Mouse (Mus musculus): ENCODE measurements around the gene Calb2.

The Calb2 gene

DNA sequence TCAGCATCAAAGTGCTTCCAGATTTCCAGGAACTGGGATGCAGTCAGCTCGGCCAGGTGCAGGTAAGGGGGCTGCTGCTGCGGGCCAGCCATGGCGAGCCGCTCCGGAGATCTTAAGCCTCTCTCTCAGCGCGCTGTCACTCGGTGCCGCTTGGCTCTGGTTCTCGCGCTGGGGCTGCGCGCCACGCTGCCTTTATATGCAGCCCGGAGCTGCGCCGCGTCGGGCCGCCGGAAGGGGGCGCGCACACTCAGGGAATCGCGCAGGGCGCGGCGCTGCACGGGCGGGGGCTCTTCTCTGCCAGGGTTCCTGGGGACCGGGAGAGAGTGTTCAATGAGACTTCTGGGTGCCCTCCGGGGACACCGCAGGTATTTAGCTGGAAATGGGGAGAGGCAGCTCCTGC is at the start of gene Calb2:
Gene Calb2, minus strand, starts transcription at position 165 of the 400 bp plus-strand sequence.
- peak in 1 of 2 experiments; percentile 48 for DNase-seq (ENCODE audit: low spot score in 2 of 2)

DNA sequence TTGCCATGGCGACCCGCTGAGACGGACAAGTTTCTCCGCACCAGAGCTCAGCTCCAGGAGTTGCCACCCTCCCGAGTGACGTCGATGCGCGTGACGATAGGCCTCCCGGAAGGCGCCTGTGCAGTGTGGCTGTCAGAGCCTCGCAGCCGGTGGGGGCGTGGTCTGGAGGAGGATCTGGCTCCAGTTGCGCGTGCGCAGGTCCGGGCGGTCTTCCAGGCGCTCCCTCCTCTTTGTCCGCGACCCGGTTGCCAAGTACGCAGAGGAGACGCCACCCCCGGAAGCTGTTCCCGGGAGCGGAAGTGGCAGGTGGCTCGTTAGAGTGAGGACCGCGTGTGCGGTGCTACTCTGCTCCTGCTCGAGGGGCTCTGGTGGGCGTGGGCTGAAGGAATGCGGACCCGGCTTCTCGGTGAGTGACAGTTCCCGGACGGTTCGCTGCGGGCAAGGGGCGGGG is 49.7 kb upstream of the Calb2 start:
- peak; percentile 84 to 97 for DNase-seq (ENCODE audit: low spot score in 2 of 2)

DNA sequence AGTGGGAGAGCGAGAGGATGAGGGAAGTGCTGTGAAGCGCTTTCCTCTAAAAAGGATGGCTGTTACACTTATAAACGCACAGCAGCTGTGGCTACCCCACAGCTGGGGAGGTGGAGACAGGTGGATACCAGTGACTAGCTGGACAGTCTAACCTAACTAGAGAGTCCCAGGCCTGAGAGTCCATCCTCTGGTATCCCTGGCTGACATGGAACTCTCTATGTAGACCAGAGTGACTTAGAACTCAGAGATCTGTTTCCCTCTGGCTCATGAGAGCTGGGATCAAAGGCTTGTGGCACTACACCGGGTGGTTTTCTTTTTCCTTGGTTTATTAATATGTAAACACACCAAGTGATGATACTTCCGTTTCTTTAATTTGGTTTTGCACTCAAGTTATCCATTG is 49.2 kb upstream of the Calb2 start:
- DNase-seq (ENCODE audit: low spot score in 2 of 2): no peak

DNA sequence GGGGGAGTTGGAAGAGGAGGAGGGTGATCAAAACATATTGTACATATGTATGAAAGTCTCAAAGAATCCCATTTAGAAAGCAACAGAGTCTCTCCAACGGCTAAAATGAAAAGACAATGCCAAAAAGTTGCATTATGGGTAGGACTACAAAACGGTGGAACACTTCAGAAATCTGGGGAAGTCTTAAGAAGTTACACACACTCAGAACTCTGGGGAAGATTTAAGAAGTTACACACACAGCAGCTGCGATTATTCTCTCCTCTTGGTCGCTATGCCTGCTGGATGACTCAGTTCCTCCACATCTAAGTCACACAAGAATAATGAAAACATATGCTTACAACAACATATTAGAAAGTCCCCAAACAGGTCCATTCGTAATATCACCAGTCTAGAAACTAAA is 48.2 kb upstream of the Calb2 start:
- DNase-seq (ENCODE audit: low spot score in 2 of 2): no peak

DNA sequence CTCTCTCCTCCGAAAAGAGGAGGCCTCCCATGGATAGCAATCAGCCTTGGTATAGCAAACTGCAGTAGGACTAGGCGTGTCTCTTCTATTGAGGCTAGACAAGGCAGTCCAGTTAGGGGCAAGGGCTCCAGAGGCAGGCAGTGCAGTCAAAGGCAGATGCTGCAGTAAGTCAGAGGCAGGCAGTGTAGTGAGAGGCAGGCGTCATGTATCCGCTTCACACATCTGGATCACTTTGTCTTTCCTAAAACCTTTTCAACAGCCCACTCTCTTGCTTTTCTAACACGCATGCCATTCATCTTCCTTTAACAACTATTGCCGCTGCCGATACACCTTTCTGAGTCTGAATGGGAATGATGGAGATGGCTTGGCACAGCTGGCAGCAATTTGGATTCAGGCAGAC is 47.4 kb upstream of the Calb2 start, which contains the start of gene Cmtr2:
Gene Cmtr2, plus strand, starts transcription at position 301 of the 400 bp plus-strand sequence.
- no peak for DNase-seq (ENCODE audit: low spot score in 2 of 2)

DNA sequence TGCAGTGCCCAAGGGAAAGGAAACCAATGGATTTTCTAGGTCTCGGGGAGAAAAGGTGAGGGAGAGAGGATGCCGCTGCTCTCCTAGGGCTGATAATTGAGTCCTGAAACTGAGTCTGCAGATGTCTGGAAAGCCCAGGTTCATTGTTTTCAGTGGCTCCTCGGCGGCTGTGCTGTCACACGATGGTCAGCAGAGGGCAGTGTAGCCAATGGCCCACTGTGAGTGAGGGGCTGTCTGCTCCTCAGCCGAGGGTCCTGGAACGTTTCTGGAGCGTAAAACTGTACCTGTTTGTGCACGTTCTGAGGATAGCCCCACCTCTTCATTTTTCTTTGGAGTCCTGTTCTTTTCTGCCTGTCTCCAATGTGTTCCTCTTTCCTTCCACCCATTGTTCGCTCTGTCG is 33.8 kb upstream of the Calb2 start:
- DNase-seq (ENCODE audit: low spot score in 2 of 2): no peak

DNA sequence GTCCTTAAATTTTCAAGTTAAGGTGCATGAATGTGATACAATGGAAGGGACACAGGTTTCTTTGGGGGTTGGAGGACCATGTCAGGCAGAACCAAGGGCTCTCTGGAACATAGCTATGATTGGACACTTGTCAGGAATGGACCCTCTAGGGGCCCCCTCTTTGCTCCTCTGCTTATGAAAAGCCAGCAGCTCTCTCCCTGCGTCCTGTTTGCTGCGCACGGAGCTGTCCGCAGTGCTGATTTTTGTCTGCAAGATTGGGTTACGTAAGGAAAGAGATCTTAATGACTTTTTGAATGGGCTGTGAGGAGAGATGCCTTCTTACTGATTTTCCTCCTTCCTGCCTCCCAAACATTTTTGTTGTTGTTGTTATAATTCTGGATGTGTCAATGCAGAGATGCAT is 28.7 kb upstream of the Calb2 start:
- peak in 1 of 2 experiments; percentile 46 for DNase-seq (ENCODE audit: low spot score in 2 of 2)

DNA sequence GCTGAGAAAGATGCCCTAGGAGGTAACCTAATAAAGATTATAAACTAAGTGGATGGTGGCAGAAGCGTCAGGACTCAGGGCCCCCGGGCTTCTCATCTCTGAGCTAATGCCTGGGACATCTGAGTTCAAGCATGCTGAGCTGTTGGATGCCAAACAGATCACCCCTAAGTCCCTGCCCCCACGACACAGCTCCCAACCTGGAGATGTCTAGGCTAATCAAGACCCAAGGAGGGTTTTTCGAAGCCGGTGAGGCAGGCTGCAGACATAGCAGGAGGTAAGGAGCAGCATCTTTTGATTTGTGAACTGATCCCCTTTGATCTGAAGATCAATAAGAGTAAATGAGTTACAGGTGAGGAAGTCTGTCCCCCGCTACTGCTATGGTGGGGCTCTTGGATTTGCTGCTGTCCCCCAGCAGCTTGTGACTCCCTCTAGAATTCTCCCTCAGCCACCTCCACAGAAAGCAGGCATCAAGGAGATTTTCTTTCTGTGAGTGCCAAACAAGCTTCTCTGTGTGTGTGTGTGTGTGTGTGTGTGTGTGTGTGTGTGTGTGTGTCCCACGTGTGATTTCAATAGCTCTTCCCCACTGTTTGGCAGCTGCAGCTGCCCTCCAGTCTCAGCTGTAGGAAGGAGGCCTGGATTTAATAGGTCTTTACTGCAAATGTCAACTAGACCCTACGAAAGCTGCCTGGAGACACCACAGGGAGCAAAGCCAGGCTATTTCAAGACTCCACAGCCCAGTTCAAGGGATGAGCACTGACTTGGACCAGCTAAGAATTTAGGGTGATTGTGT is 21.1 kb upstream of the Calb2 start:
- DNase-seq (ENCODE audit: low spot score in 2 of 2): no peak

DNA sequence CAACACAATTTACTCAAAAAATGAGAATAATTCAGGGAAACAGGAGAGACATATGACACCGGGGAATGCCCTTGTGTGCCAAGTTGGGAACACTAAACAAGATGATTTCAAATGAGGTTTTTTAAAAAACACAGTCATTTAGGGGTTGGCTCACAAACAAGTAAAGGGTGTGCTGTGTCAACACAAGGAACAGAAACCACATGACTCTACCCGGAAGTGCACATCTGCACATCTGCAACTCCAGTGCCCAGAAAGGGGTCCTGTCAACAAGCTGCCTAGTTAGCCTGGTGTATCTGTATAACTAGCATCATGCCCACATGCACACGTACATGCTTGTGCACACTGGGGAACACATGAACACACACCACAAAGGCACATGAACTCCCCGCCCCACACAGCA is 17.5 kb upstream of the Calb2 start:
- no peak for DNase-seq (ENCODE audit: low spot score in 2 of 2)

DNA sequence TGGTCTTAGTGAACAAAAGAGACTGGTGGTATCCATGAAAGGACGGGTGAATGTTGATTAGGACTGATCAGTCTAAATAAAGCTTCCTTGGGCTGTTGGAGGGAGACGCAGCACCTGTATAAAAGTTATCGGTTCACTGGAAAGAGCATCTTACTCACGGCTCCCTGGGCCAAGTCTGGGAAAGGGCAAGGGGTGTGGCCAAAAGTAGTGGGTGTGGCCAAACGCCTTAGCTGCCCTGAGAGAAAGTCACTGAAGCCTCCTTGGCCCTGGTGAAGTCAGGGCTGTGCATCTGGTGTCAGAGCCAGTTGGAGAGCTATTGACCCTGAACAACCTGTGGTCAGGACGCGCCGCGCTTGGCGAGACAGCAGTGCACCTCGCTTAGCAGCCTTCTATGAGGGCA is 15.7 kb upstream of the Calb2 start:
- DNase-seq (ENCODE audit: low spot score in 2 of 2): no peak

DNA sequence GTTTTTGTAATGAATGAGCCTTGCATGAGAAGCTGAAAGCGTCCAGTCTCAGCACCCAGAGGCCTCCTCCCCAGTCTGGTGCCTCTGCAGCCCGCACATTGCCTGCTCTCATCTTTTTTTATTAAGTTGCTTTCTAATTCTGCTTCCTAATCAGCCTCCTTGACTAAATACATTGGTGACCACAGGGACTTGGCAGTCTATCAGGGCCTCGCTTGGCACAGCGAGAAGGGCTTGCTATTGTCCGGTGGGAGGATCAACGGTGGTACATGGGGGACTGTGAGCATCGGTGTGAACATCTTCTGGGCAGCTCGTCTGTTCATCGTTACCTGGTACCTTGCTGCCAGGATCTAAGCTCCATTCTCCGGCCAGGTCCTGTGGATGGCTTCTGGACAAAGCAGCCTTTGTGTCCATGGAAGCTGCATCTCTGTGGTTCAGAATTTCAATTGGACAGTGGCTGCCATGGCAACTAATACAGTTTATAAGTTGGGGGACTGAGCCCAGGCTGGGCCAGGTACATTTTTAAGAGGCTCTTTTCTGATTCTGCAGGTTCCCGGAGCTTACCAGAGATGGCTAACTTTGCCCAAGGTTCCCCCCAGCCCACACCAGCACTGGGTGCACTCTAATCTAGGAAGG is 14.8 kb upstream of the Calb2 start:
- DNase-seq (ENCODE audit: low spot score in 2 of 2): no peak

DNA sequence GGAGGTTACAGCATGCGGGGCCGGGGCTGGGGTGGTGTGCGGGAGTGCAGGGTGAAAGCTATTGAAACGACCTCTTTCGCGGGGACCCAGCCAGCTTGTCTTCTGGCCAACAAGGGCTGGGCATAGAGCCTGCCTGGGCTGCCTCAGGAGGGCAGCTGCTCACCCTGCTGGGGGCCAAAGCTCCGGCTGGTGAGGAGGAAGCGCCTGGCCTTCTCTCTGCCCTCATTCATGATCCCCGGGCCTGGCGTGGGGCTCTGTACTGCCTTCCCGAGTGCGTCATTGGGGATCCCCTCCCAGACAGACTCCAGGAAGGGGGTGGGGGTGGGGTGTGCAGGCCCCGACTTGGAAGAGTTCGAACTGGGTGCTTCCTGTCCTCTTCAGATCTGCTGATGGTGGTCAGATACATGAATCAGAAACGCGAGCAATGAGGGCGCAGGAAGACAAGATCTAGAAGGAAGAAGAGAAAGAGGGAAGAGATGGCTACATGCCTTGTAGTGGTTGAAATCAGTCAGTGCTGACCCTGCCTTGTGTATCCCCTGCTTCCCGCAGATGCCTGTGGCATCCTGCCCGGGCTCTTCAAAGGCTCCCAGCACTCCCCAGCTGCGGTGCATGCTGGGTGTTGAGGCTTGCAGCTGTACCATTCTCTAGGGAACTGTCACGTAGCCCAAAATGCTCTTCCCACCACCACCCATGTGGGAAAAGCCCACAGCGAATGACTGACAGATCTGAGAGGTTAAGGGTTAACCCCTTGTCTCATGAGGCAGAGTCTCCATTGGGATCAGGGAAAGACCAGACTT is 9.5 kb upstream of the Calb2 start:
- no peak for DNase-seq (ENCODE audit: low spot score in 2 of 2)

DNA sequence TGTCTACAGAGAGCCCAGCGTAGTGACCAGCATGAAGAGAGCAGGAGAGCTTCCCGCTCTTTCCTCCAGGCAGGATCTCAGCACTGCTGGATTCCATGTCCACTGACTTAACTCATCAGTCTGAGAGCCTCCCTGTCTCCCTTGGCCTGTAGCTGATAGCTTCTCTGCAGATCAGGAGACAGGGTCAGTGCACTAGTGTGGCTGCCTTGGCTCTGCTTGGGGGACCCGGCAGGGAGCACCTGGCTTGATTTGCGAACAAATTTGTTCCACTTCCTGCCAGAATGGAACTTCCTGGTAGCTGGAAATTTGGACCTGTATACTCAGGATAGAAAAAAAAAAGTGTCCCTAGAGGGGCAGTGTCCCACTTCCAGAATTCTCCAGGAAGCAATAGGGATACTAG is 6.8 kb upstream of the Calb2 start:
- DNase-seq (ENCODE audit: low spot score in 2 of 2): no peak

DNA sequence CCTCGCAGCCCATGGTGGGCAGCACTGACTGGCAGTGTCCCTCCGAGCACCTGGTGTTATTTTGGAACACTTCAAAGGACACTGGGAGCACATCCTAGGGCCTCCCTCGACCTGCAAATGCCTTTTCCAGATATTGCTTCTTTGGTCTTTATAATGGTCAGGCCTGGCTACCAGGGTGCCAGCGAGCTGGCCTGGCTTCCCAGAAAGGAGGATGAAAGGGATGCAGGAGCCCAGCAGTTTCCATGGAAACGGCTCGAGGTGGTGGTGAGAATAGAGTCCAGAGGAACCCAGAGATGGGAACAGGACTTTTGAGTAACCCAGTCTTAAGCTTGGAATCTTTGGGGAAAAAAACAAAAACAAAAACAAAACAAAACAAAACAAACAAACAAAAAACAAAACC is 4.2 kb upstream of the Calb2 start:
- DNase-seq (ENCODE audit: low spot score in 2 of 2): no peak

DNA sequence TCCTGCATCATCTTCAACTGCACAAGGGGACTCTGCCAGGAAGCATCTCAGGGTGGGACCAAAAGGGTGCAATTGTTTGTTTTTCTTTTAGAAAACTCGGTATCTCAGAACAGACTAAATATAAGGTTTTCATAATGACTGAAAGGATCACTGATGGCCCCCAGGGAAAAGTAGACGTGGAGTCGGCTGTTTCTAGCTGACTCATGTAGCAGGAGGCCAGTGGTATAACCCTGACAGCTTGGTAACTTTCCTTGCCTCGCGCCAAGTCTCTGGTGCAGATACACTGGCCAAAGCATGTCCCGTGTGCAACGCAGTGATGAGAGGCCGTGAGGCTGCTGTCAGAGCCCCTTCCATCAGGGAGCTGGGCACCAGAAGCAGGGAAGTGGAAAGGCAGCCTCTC is 1.7 kb downstream of the Calb2 start:
- no peak for DNase-seq (ENCODE audit: low spot score in 2 of 2)

DNA sequence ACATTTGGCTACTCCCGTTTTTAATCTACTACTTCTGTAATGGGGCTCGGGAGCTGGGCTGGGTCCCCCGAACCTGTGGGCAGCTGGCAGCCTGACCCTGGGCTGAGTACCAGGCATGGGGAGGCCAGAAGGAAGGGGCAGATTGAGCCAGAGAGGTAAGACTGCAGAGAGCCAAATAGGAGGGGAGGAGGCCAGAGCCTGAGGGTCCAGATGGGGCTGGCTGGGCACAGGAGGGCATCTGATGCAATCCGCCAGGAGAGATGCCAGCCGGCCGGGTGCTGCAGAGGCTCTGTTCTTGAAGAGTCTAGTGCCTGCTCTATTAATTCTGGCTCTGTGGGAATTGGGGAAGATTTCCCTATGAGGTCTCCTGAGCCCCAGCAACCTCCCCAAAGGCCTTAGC is 6.0 kb downstream of the Calb2 start:
- no peak for DNase-seq (ENCODE audit: low spot score in 2 of 2)

DNA sequence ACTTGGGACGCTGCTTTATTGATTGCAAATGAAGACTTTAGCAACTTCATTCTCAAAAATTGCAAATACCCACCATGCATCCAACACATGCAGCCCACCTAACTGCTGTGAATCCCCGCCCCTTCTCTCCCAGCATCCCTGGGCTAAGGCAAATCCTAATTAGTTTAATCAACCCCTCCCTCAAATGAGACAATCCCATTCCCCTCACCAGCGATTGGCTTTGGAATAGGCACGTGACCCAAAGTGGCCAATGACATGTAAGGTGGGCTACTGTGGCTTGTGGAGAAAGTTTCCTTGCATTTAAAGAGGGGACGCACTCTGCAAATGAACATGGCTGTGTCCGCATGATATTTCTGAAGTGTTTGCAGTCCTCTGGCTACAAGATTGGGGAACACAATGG is 15.1 kb downstream of the Calb2 start:
- DNase-seq (ENCODE audit: low spot score in 2 of 2): no peak

DNA sequence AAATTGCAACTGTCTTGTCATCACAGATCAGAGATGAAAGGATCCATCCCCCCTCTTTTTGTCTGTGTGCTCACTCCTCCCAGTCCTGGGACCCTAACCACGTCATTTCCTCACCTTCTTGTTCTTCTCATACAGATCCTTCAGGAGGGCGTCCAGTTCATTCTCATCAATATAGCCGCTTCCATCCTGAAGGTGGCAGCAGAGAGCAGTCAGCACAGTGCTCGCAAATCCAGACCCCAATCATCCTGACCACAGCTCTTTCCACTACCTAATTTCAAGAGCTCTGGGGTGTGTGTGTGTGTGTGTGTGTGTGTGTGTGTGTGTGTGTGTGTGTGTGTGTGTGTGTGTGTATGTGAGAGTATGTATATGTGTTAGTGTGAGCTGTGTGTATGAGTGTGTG is 22.5 kb downstream of the Calb2 start:
- peak; percentile 16 to 51 for DNase-seq (ENCODE audit: low spot score in 2 of 2)

DNA sequence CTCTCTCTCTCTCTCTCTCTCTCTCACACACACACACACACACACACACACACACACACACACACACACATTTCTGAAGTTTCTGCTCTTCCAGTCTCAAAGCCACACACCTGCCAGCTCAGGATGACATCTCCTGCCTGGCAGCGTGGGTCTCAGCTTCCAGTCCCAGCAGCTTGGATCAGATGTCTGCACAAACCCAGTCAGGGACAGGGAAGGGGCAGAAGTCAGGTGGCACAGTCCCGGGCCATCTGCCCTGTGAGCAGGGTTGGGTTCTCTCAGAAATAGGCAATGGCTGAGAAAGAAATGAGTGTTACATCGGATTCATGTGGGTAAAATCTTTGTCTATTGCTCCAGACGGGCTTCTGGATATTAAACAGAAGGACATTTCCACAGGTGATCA is 27.2 kb downstream of the Calb2 start:
- no peak for DNase-seq (ENCODE audit: low spot score in 2 of 2)

DNA sequence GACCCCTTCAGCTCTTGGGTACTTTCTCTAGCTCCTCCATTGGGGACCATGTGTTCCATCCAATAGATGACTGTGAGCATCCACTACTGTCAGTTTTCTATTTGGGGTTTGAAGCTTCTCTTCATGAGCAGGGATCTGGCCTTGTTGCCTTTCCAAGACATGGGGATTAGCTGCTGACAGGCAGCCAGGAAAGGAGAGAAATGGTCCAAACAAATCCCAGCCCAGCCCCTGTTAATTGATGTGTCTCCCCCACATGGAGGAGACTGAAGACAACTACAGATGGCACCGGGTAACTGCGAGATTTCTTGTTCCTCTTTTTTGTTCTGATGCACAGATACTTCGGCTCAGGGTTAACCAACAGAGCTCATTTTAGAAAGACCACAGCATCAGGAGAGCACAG is 27.9 kb downstream of the Calb2 start:
- DNase-seq (ENCODE audit: low spot score in 2 of 2): no peak

DNA sequence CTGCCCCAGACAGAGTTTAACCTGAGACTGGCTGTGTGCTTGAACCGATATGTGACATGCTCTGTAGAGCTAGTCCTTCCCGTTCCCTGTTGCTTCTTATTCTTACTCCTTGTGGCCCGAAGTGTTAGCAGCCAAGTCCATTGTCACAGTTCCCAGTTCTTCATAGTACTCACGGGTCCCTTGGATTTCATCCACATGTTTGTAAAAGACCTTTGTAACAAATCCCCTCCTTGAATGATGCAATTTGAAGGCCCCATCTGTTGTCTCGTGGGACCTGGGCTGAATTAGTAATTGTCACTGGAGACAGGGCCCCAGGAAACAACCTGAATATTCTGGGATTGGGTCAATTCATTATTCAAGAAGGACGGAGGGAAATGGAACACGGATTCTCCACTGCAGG is 32.5 kb downstream of the Calb2 start:
- no peak for DNase-seq (ENCODE audit: low spot score in 2 of 2)

DNA sequence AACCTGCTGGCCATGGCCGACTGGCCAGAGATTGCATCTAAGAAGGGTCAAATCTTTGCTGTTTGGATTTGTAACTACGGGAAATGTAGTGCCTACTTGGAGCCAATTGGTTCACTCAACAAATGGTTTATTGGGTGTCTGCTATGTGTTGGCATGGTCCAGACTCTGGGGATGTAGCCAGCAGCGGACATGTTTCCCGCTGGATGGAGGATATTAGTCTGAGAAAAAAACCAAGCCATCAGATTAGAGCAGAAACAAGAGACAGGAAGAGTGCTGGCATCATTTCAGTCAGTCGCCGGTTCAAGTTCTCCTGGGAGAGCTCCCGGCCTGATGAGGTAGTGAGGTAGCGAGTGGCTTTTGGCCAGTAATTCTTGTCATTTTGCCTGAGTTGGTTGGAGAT is 33.8 kb downstream of the Calb2 start:
- no peak for DNase-seq (ENCODE audit: low spot score in 2 of 2)

DNA sequence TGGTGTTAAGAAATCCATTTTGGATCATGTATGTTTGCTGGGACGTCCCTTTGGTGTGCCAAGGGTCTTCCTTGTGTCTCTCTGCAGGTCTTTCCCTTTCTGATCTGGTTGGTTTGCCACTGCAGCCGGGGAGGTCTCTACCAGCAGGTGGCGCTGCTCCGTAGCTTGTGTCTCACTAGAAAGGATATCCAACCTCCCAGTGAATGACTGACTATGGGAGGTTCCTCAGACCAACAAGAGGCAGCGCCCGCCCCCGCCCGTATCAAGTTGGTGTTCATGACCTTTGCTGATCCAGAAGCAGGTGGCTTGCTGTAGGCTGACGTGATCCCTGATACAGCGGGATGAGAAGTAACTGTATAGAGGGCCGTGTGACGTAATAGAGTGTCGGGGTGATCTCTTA is 37.5 kb downstream of the Calb2 start:
- peak; percentile 9 to 68 for DNase-seq (ENCODE audit: low spot score in 2 of 2)

Measured in spleen, postnatal 10 days (tissue).